ENCODE assay signal across 8 mouse cellular contexts in genomic region chr10:39369977-39370785, GRCm38 (mm10). TPM values are rescaled to one million over a fixed set of nuclear protein-coding genes. Genes with fewer than 3 reads are reported as not detected.
DNase-seq lines count a peak whose midpoint lies in the region; ATAC-seq lines count a peak whose summit lies in the region.

No protein-coding gene starts in this region.

- peaks cover 55% of the 10 kb centered on the region for H3K4me1 ChIP-seq in hindbrain, embryonic 10.5 days (replicated peaks)
- H3K4me1 ChIP-seq in stomach, embryonic 14.5 days (ENCODE audit: control insufficient read depth, insufficient read depth, low read length), result peaks cover 10% of the 10 kb centered on the region

- H3K9me3 ChIP-seq in hindbrain, embryonic 10.5 days, result no peaks in the 10 kb centered on the region
- no peaks in the 10 kb centered on the region for H3K9me3 ChIP-seq in stomach, embryonic 14.5 days (ENCODE audit: control insufficient read depth, low read depth, low read length)

- peak overlapping the region; percentile 87 for H3K9ac ChIP-seq in stomach, embryonic 14.5 days (replicated peaks; ENCODE audit: low read depth, low read length)

- ATAC-seq in frontal cortex, adult (ENCODE audit: low TSS enrichment), result peak; percentile 58
- 0 out of 2 replicates have a peak, but pooled peaks have one; percentile 12 for ATAC-seq in megakaryocyte-erythroid progenitor cell, adult 5-6 weeks (replicated peaks; ENCODE audit: low FRiP score, low TSS enrichment, poor library complexity, severe bottlenecking)
- peak; percentile 43 for ATAC-seq in stomach, embryonic 14.5 days (ENCODE audit: insufficient number of reproducible peaks, insufficient read depth, low FRiP score, low read depth)

- peak overlapping the region; percentile 72 for H3K4me2 ChIP-seq in stomach, embryonic 14.5 days (replicated peaks; ENCODE audit: low read depth, low read length)

- peaks cover 6% of the 10 kb centered on the region; the same call in 1 of the 2 replicates for H3K27me3 ChIP-seq in hindbrain, embryonic 10.5 days (ENCODE audit: insufficient read depth, poor library complexity, severe bottlenecking)
- H3K27me3 ChIP-seq in stomach, embryonic 14.5 days (ENCODE audit: control insufficient read depth, insufficient read depth, low read length), result no peaks in the 10 kb centered on the region

- peak; percentile 46 to 56 for DNase-seq in lung, adult 18-20 months
- no peak for DNase-seq in lung, postnatal 36 days
- peak; percentile 23 for DNase-seq in c-Kit-positive CD71-positive TER-119-positive erythroid progenitor cells, embryonic 14.5 days (ENCODE audit: low spot score)
- peak; percentile 63 for DNase-seq in hindbrain, embryonic 10.5 days (ENCODE audit: low spot score)
- peak; percentile 50 to 59 for DNase-seq in layer of hippocampus, postnatal 14 days (ENCODE audit: low spot score in 2 of 2)

- H3K27ac ChIP-seq in hindbrain, embryonic 10.5 days, result peak overlapping the region; percentile 99
- peak overlapping the region; percentile 91 for H3K27ac ChIP-seq in stomach, embryonic 14.5 days (ENCODE audit: low read length)

- WGBS in hindbrain, embryonic 10.5 days, result under 1% methylated on average over 53 of the region's 68 CpGs
- WGBS in stomach, embryonic 14.5 days, result under 1% methylated on average over 56 of the region's 68 CpGs

- H3K4me3 ChIP-seq in hindbrain, embryonic 10.5 days, result peak overlapping the region; percentile 94
- H3K4me3 ChIP-seq in stomach, embryonic 14.5 days (ENCODE audit: low read depth, low read length), result peak overlapping the region; percentile 97

- H3K36me3 ChIP-seq in hindbrain, embryonic 10.5 days, result no peaks in the 10 kb centered on the region
- no peaks in the 10 kb centered on the region; the same call in 1 of the 2 replicates for H3K36me3 ChIP-seq in stomach, embryonic 14.5 days (ENCODE audit: control insufficient read depth, insufficient read depth, low read length)

RNA-seq across cellular contexts. Expression of gene Fyn, which starts 1.5 kb away (rescaled TPM):
- 30.6 and 34.1 TPM in 2 replicates for polyA plus RNA-seq in hindbrain, embryonic 10.5 days (2016; fragmentation: Nextera tagmentation; extraction: Ambion mirVana)
- 100 to 1,000 TPM; 260 to 261 TPM for total RNA-seq in layer of hippocampus, postnatal 14 days (2021)
- 10.7 and 16.5 TPM in 2 replicates for total RNA-seq in megakaryocyte-erythroid progenitor cell, adult 5-6 weeks (2014; fragmentation: Nextera tagmentation)
- 29.4 and 37.7 TPM in 2 replicates for total RNA-seq in megakaryocyte-erythroid progenitor cell, adult 5-6 weeks (2017)
- 32.3 and 36.5 TPM in 2 replicates for polyA plus RNA-seq in stomach, embryonic 14.5 days (2014; fragmentation: Nextera tagmentation; extraction: Ambion mirVana)

Comparison
In these comparisons a context has a peak if more than half of its experiments do, and no peak if none do; other contexts are left out.
1. RNA of gene Fyn, which starts 1.5 kb away (total RNA-seq): 260 to 261 TPM in layer of hippocampus, postnatal 14 days; 10.7 to 37.7 TPM in megakaryocyte-erythroid progenitor cell, adult 5-6 weeks; every median in the first group is over 4 times any median in the second.
2. Peak in every context shown above with its lines, with median percentiles within 50 percentile points of each other: ATAC-seq.